Mouse (Mus musculus) embryonic facial prominence, embryonic 14.5 days (tissue): ENCODE measurements around the gene Slc25a18. TPM values are rescaled to one million over a fixed set of nuclear protein-coding genes. Genes with fewer than 3 reads are reported as not detected.

Experiments used
- ATAC-seq: fragments of 200-750 bp; cut with Nextera tagmentation; 2 replicates; pipeline ENCODE4 v1.8.0; 2017; ENCODE audit warnings: low read depth, moderate number of reproducible peaks, moderate TSS enrichment
- DNase-seq: peaks from one replicate; pipeline ENCODE4 v3.0.0-alpha.2; 2015; ENCODE audit warnings: low spot score
- H3K27ac ChIP-seq: fragments of 300-500 bp; sonication (generic); replicated peaks from 2 replicates; pipeline ENCODE4 v1.5.1; 2014; ENCODE audit warnings: low read depth, mild to moderate bottlenecking, low read length, moderate library complexity
- H3K27me3 ChIP-seq: fragments of 300-500 bp; sonication (generic); replicated peaks from 2 replicates; pipeline ENCODE4 v1.6.1; 2014; ENCODE audit warnings: low read length; ENCODE audit not compliant: control insufficient read depth, insufficient read depth
- H3K36me3 ChIP-seq: fragments of 300-500 bp; sonication (generic); 2 replicates; pipeline ENCODE4 v1.6.1; 2014; ENCODE audit warnings: low read length, mixed read lengths; ENCODE audit not compliant: control insufficient read depth, insufficient read depth
- H3K4me1 ChIP-seq: fragments of 300-500 bp; sonication (generic); 2 replicates; pipeline ENCODE4 v1.6.1; 2014; ENCODE audit warnings: antibody characterized with exemption, low read length; ENCODE audit not compliant: control insufficient read depth, insufficient read depth
- H3K4me2 ChIP-seq: fragments of 300-500 bp; sonication (generic); 2 replicates; pipeline ENCODE4 v1.6.1; 2014; ENCODE audit warnings: low read depth, mild to moderate bottlenecking, low read length, moderate library complexity, mixed read lengths
- H3K4me3 ChIP-seq: fragments of 300-500 bp; sonication (generic); 2 replicates; pipeline ENCODE4 v1.5.1; 2014; ENCODE audit warnings: low read depth, mild to moderate bottlenecking, low read length
- H3K9ac ChIP-seq: fragments of 300-500 bp; sonication (generic); 2 replicates; pipeline ENCODE4 v1.6.1; 2014; ENCODE audit warnings: low read depth, mild to moderate bottlenecking, low read length, moderate library complexity, mixed read lengths
- H3K9me3 ChIP-seq: fragments of 300-500 bp; sonication (generic); 2 replicates; pipeline ENCODE4 v1.6.1; 2016; ENCODE audit warnings: low read length; ENCODE audit not compliant: control insufficient read depth
- WGBS: fragments of 180-500 bp; shearing (Covaris S2); extraction: QIAGEN DNeasy Blood & Tissue Kit; methylation state at CpG from one replicate; pipeline ENCODE4 v1.1.7; 2014; 5-methylcytosine and 5-hydroxymethylcytosine counted together
- microRNA-seq: library from miRNA; unstranded; fragments of <30 nt; microRNA quantifications from one replicate; pipeline ENCODE4, GENCODE M21; 2016; ENCODE audit warnings: borderline number of aligned reads
- polyA plus RNA-seq: library from polyadenylated mRNA; unstranded; fragments of >200 nt; fragmentation: Nextera tagmentation; extraction: Ambion mirVana; gene quantifications from 2 replicates; pipeline ENCODE4 v1.2.1, GENCODE M21; 2014

The Slc25a18 gene
- polyA plus RNA-seq, 1 experiment from 2014 or later = 1.2 TPM

- Histone ChIP-seq H3K9me3 (no peaks in the 10 kb centered on the region), H3K9ac (peak overlapping the region; percentile 96), H3K27ac (no peak overlapping the region), H3K4me3 (peak overlapping the region; percentile 78), H3K27me3 (no peaks in the 10 kb centered on the region), H3K4me2 (peak overlapping the region; percentile 65), H3K36me3 (peaks cover 14% of the 10 kb centered on the region; the same call in 1 of the 2 replicates), H3K4me1 (0 out of 2 replicates have a peak, but pooled peaks cover 5% of the 10 kb centered on the region)
- ATAC-seq (no peak), DNase-seq (no peak)
- WGBS = 70% methylated on average over 1 of the region's 1 CpGs
These were observed 63.8 kb downstream of the Slc25a18 start for GRCm38 (mm10) chr6:120837152-120837530.

- 0 out of 2 replicates have a peak, but pooled peaks cover 5% of the 10 kb centered on the region for H3K4me1 ChIP-seq
- 98% methylated on average over 7 of the region's 7 CpGs for WGBS
- H3K9ac ChIP-seq = no peak overlapping the region
- H3K27me3 ChIP-seq = no peaks in the 10 kb centered on the region
- no peak for DNase-seq
- no peak for ATAC-seq
- H3K4me2 ChIP-seq = no peak overlapping the region
- H3K9me3 ChIP-seq = no peaks in the 10 kb centered on the region
- H3K27ac ChIP-seq = no peak overlapping the region
- no peak overlapping the region for H3K4me3 ChIP-seq
- H3K36me3 ChIP-seq = peaks cover 14% of the 10 kb centered on the region; the same call in 1 of the 2 replicates
These were observed 66.9 kb downstream of the Slc25a18 start for GRCm38 (mm10) chr6:120840258-120840657.

- no peaks in the 10 kb centered on the region for H3K9me3 ChIP-seq
- no peak overlapping the region for H3K27ac ChIP-seq
- H3K4me2 ChIP-seq = no peak overlapping the region
- ATAC-seq (no peak), DNase-seq (no peak)
- peaks cover 14% of the 10 kb centered on the region; the same call in 1 of the 2 replicates for H3K36me3 ChIP-seq
- H3K9ac ChIP-seq = no peak overlapping the region
- WGBS = 92% methylated on average over 5 of the region's 5 CpGs
- H3K27me3 ChIP-seq = no peaks in the 10 kb centered on the region
- no peak overlapping the region for H3K4me3 ChIP-seq
- H3K4me1 ChIP-seq = 0 out of 2 replicates have a peak, but pooled peaks cover 5% of the 10 kb centered on the region
These were observed 68.4 kb downstream of the Slc25a18 start for GRCm38 (mm10) chr6:120841754-120842153.

Small RNA genes lying within 50 kb of the gene (microRNA-seq; reads per million reads assigned to microRNA genes)
- gene Gm25193 = not detected

Other genes starting within 250 kb of the Slc25a18 start
- gene Hdhd5, start 242.3 kb upstream of the Slc25a18 start, polyA plus RNA-seq = 7.4 and 11.0 TPM in 2 replicates
- gene Cecr2, start 107.2 kb upstream of the Slc25a18 start, polyA plus RNA-seq = 3.1 and 3.7 TPM in 2 replicates
- gene Atp6v1e1, start 49.2 kb downstream of the Slc25a18 start, polyA plus RNA-seq = 128 and 141 TPM in 2 replicates
- gene Bcl2l13, start 62.6 kb downstream of the Slc25a18 start, polyA plus RNA-seq = 26.2 and 33.3 TPM in 2 replicates
- gene Bid, start 143.3 kb downstream of the Slc25a18 start, polyA plus RNA-seq = 13.4 and 18.2 TPM in 2 replicates